In genomic region chr10:59799303-59800044, GRCm38 (mm10) we compare ENCODE assay signal across 11 mouse cellular contexts.
DNase-seq lines count a peak whose midpoint lies in the region; ATAC-seq and TF ChIP-seq lines count a peak whose summit lies in the region.
"Had no signal": no experiment of that assay in that cellular context is flagged by ENCODE, and none has a peak within 500 bp of the region (broad histone marks: within the 10 kb centered on the region; RNA-seq: fewer than 3 reads in every experiment).

No protein-coding gene starts in this region.

- no peak for DNase-seq in heart, embryonic 10.5 days (ENCODE audit: low spot score)
- no peak for DNase-seq in heart, postnatal 36 days
- peak; percentile 41 for DNase-seq in 3T3-L1 (ENCODE audit: low read depth, low spot score)
- no peak for DNase-seq in liver, embryonic 14.5 days (ENCODE audit: low read depth in 3 of 3, low spot score in 3 of 3)
- DNase-seq in right cerebral cortex, adult 2 months (ENCODE audit: low spot score in 2 of 2) = no peak
- no peak for DNase-seq in adrenal gland, postnatal 36 days
- DNase-seq in adrenal gland, postnatal 25 days = no peak
- DNase-seq: right cerebral cortex, postnatal 14 days had no signal

- no peak overlapping the region for H3K9ac ChIP-seq in heart, embryonic 16.5 days (ENCODE audit: low read length)
- peak overlapping the region; percentile 45 for H3K9ac ChIP-seq in liver, embryonic 14.5 days (replicated peaks)
- H3K9ac ChIP-seq: embryonic facial prominence, embryonic 12.5 days had no signal

- no peaks in the 10 kb centered on the region for H3K9me3 ChIP-seq in heart, embryonic 10.5 days
- no peaks in the 10 kb centered on the region for H3K9me3 ChIP-seq in heart, embryonic 16.5 days (replicated peaks; ENCODE audit: control insufficient read depth, low read length)
- H3K9me3 ChIP-seq in liver, embryonic 14.5 days (ENCODE audit: control insufficient read depth, low read length) = no peaks in the 10 kb centered on the region
- H3K9me3 ChIP-seq: embryonic facial prominence, embryonic 12.5 days had no signal

- TF ChIP-seq CTCF in liver, embryonic 14.5 days (IDR thresholded peaks at IDR 0.05; ENCODE audit: low read depth) = no peak

- intact Hi-C loops in heart, postnatal 36 days (cut with DNase I) = no loop called here

- peak; percentile 55 for ATAC-seq in heart, embryonic 16.5 days (replicated peaks; ENCODE audit: extremely low read depth, insufficient read depth, low FRiP score)
- ATAC-seq in liver, embryonic 14.5 days (ENCODE audit: insufficient read depth) = no peak

- no peak overlapping the region for H3K4me3 ChIP-seq in heart, embryonic 10.5 days
- no peak overlapping the region for H3K4me3 ChIP-seq in heart, embryonic 16.5 days (ENCODE audit: low read length)
- no peak overlapping the region for H3K4me3 ChIP-seq in liver, embryonic 14.5 days (ENCODE audit: insufficient read depth in 1 of 2, low read depth in 2 of 2, low read length in 2 of 2)
- H3K4me3 ChIP-seq: embryonic facial prominence, embryonic 12.5 days had no signal

- no peaks in the 10 kb centered on the region for H3K27me3 ChIP-seq in heart, embryonic 10.5 days (ENCODE audit: insufficient read depth, poor library complexity, severe bottlenecking)
- no peaks in the 10 kb centered on the region for H3K27me3 ChIP-seq in heart, embryonic 16.5 days (ENCODE audit: control insufficient read depth, insufficient read depth, low read length)
- H3K27me3 ChIP-seq in liver, embryonic 14.5 days (ENCODE audit: control insufficient read depth, insufficient read depth, low read length) = no peaks in the 10 kb centered on the region
- H3K27me3 ChIP-seq: embryonic facial prominence, embryonic 12.5 days had no signal

- WGBS in heart, embryonic 10.5 days = 34% methylated on average over 13 of the region's 13 CpGs
- WGBS in heart, embryonic 16.5 days = 31% methylated on average over 13 of the region's 13 CpGs
- WGBS in liver, embryonic 14.5 days (ENCODE audit: insufficient replicate concordance) = 68% methylated on average over 13 of the region's 13 CpGs

- H3K4me2 ChIP-seq in heart, embryonic 16.5 days (ENCODE audit: low read depth, low read length) = no peak overlapping the region
- H3K4me2 ChIP-seq in liver, embryonic 14.5 days (ENCODE audit: low read depth) = peak overlapping the region; percentile 64
- H3K4me2 ChIP-seq: embryonic facial prominence, embryonic 12.5 days had no signal

- H3K36me3 ChIP-seq in heart, embryonic 10.5 days = peaks cover 7% of the 10 kb centered on the region; the same call in 1 of the 2 replicates
- H3K36me3 ChIP-seq in heart, embryonic 16.5 days (ENCODE audit: control insufficient read depth, insufficient read depth) = no peaks in the 10 kb centered on the region; the same call in 1 of the 2 replicates
- H3K36me3 ChIP-seq in liver, embryonic 14.5 days (replicated peaks; ENCODE audit: control insufficient read depth, insufficient read depth, low read depth) = no peaks in the 10 kb centered on the region

- H3K27ac ChIP-seq in heart, embryonic 10.5 days = peak overlapping the region; percentile 73
- H3K27ac ChIP-seq in heart, embryonic 16.5 days (ENCODE audit: low read length) = no peak overlapping the region
- H3K27ac ChIP-seq in liver, embryonic 14.5 days = peak overlapping the region; percentile 98
- H3K27ac ChIP-seq: macrophage had no signal

- peaks cover 34% of the 10 kb centered on the region for H3K4me1 ChIP-seq in heart, embryonic 10.5 days
- H3K4me1 ChIP-seq in heart, embryonic 16.5 days (ENCODE audit: control insufficient read depth, insufficient read depth, low read length) = peaks cover 13% of the 10 kb centered on the region
- H3K4me1 ChIP-seq in liver, embryonic 14.5 days (replicated peaks; ENCODE audit: control insufficient read depth in 2 of 2, insufficient read depth in 2 of 2, low read length in 1 of 2) = peaks cover 34 to 42% of the 10 kb centered on the region in 2 experiments

- no peak for TF ChIP-seq EP300 in liver, embryonic 14.5 days (IDR thresholded peaks at IDR 0.05; ENCODE audit: low read depth)
